Mouse (Mus musculus) gonadal fat pad, adult 2 months (tissue): Measurements from ENCODE around the gene Tmem116. TPM values are rescaled to one million over a fixed set of nuclear protein-coding genes. Genes with fewer than 3 reads are reported as not detected.
"Not testable (repeated sequence)": the region's sequence is repeated elsewhere in the genome, so short reads cannot be mapped to it uniquely, and the experiment has no call there.

Source experiments
- DNase-seq: peaks from one replicate; pipeline ENCODE4 v3.0.0-alpha.2; 2012; ENCODE audit warnings: low read depth
- polyA plus RNA-seq: library from polyadenylated mRNA; depleted of rRNA; stranded (reverse); fragments of >200 nt; gene quantifications from 2 replicates; pipeline ENCODE4 v1.2.3, GENCODE M21; 2012

The Tmem116 gene
- polyA plus RNA-seq, 1 experiment, result 12.0 TPM

DNA sequence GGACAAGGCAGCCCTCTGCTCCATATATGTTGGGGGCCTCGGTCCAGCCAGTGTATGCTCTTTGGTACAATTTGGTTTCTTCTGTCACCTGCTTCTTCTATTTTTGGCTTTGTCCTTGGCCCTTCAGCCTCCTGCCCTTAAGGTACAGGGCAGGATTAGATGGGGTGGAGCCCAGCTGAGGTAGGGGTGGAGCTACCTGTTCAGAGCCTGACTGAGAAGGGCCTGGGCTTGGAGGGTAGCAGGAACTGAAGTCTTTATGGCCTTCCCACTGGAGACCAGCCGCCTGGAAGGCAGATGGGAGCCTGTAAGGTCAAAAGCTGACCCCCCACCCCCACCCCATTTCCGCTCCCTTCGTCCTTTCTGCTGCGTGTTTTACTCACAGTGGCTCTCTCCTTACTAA, 11.3 kb downstream of the Tmem116 start:
- DNase-seq, result no peak

GRCm38 (mm10) chr5:121463601-121464250, 12.0 kb downstream of the Tmem116 start:
- no peak for DNase-seq

- no peak for DNase-seq
Measured at GRCm38 (mm10) chr5:121469566-121469965, 17.9 kb downstream of the Tmem116 start.

- no peak for DNase-seq
Measured at GRCm38 (mm10) chr5:121472411-121472810, 20.7 kb downstream of the Tmem116 start.

GRCm38 (mm10) chr5:121474610-121475009, 22.9 kb downstream of the Tmem116 start:
- DNase-seq, result no peak

DNA sequence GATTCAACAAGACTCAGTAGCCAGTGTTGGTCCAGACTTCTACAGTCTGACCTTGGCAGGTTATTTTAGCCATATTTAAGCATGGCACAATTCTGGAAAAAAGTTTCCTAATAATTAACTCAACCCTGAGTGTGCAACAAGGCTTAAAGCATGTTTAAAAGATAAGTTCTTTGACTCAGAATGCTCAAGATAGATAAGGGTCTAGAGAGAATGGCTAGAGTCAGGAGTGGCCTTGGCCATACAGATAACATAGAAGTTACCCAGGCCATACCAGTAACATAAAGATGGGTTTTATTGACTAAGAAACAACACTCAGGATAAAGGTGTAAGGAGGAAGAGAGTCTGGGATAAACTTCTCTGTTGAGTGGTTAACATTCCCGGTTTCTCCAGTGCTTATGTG, 24.3 kb downstream of the Tmem116 start:
- no peak for DNase-seq

- DNase-seq, result no peak
Measured at GRCm38 (mm10) chr5:121477680-121478079, 26.0 kb downstream of the Tmem116 start.

DNA sequence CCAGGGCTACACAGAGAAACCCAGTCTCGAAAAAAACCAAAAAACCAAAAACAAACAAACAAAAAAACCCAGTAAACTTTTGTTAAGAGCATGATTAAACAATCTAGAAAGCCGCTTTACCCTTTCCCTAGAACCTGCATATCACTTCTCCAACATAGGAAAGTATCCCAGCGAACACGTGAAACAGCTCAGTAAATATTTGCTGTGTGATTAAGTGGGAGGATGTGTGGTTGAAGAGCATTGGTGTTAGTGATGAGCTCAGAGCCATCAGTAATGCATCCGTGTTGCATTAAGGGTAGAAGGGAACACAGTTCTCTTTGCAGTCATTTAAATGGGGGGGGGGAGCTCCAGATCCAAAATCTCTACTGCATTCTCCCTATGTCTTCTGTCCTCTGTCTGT, 33.1 kb downstream of the Tmem116 start:
- no peak for DNase-seq

- DNase-seq, result no peak
Measured at GRCm38 (mm10) chr5:121493305-121493704, 41.6 kb downstream of the Tmem116 start.

GRCm38 (mm10) chr5:121500719-121501118, 49.0 kb downstream of the Tmem116 start:
- DNase-seq, result no peak

- DNase-seq, result not testable (repeated sequence)
Measured at GRCm38 (mm10) chr5:121501424-121501996, 49.8 kb downstream of the Tmem116 start.

DNA sequence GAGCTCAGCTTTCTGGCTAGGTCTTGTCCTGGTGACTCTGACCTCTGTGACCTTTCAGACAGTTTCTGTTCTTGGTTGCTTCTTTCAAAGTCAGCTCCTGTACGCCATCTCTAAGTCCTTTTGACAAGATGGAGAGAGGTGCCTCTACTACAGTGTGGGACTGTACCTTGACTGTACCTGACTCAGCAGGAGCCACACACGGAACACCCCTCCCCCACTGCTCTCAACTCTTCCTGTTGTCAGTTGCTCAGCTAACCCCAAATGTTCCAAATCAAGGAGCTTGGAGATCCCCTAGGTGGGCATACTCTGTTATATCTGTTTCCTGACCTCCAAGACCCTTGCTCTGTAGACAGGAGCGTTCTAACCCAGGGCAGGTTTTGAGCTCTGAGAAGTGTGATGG, 51.5 kb downstream of the Tmem116 start, which contains the start of gene Adam1b:
TSS of gene Adam1b (minus strand) at position 205 of the 400 bp plus-strand sequence.
- no peak for DNase-seq

DNA sequence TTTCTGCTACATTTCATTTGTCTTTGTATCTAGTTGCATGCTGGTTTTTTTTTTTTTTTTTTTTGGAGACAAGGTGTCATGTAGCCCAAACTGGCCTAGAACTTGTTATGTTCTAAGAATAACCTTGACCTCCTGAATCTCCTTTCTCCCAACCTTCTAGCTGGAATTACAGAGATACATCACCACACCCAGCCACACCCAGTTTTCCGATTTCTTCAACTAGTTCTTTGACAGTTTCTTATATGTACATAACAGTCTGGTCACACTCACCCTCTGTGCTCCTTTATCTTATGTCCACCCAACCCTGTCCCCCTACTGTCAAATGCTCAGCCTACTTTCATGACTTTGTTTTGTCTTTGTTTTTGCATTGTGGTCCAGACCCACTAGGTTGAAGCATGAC, 55.2 kb downstream of the Tmem116 start:
- no peak for DNase-seq

DNA sequence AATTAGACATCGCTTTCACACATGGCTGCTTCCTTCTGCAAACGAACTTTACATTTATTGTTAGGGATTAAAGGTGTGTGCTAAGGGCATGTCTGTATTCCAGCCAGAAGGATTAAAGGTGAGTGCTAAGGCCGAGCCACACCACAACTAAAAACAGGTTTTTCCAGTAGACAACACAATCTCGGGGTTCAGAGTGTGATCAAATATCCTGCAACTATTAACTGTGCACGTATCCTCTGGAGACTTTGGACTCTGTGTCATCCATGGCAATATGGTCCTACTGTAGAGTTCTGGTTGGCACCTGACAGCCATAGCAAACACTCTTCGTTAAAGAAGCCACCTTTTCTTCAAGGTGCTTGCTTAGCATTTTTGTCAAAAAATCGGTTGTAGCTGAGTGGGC, 58.3 kb downstream of the Tmem116 start:
- no peak for DNase-seq

DNA sequence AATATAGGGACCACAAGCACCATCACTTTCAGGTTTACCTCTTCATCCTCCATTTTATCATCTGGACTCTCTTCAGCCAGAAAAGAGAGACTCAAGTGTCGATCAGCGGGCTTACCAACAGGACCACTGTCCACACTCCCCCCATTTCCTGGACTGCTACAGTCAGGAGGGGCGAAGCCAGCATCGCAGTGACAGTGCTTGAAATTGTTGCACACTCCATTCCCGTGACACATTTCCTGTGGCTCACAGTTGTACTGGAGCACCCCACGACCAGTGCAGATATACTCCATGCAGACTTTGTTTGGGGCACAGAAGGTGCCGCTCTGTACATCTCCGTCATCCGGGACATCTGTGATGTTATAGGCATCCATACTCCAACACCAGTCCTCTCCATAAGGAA, 67.3 kb downstream of the Tmem116 start:
- no peak for DNase-seq

DNA sequence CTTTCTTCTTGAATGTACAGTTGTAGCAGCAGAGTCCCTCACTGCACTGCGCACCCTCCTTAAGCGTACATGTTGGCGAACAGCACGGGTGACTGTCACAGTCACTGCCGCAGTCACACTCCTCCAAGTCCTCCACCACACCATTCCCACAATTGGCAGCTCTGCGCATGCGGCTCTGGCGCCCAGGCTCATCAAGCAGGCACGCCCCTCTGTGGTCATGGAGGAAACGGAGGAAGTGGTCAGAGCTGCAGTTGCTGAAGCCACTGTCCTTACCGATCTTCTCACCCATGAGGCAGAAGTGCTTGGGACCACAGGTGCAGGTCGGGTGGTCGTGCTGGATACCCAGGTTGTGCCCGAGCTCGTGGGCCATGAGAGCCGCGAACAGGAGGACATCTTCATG, 68.1 kb downstream of the Tmem116 start:
- DNase-seq, result not testable (repeated sequence)

DNA sequence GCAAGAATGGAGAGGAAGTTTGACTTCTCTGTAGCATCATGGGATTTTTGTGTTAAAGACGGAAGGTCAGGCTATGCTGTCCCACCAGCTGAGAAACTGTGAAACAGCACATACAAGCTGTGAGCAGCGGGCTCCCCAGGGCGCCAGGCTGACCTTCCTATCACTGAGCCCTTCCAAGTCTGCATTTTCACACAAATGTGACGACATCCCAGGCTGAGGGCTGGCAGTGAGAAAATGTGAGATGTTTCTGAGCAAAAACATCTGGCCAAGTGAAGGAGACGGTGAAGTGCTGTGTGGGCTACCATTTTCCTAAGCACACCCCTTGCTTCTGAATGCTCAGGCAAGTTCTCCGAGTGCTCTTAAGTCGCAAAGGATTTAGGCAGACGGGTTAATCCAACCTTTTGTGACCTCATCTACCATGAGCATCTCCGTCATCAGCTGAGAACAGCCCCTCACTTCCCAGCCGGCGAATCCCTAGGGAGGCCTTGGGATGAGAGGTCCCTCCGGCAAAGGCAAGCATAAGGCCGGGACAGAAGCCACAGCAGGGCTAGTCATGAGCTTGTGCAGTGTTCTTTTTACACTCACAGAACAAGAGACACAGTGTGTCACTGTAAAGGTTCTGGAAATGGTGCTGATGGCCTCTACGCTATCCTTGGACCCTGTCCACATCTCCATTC, 74.2 kb downstream of the Tmem116 start:
- DNase-seq, result no peak

DNA sequence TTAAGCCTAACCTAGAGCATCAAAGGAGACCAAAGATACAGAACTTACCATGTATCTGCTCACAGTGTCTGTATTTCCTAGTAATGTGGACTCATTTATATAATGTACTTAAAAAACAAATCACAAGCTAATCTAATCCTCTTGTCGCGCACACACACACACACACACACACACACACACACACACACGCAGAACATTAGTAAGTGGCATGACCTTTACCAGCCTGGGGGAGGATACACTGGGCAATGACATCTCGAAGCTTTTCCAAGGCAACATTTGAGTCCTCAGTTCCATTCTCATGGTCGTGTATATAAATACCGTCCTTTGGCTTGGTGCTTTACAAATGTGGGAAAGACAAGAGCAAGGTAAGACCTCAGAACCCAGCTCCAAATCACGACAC, 74.8 kb downstream of the Tmem116 start:
- DNase-seq, result no peak

DNA sequence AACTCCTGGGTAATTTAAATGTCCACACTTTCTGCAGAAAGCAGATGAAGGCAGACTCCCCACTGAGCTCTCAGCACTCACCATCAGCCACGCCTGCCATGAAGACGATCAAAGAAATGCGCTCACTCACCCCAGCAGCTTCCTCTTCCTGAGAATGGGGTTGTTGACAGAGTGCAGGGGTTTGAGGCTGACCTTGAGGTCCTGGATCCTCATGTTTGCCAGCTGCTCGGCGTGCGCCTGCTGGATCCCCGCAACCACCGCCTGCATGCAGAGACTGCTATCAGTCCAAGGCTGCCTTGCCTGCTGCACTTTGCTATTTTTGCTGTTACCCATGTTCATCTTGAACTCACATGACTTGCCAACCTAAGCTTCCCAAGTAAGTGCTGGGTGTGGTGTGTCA, 75.3 kb downstream of the Tmem116 start:
- no peak for DNase-seq

DNA sequence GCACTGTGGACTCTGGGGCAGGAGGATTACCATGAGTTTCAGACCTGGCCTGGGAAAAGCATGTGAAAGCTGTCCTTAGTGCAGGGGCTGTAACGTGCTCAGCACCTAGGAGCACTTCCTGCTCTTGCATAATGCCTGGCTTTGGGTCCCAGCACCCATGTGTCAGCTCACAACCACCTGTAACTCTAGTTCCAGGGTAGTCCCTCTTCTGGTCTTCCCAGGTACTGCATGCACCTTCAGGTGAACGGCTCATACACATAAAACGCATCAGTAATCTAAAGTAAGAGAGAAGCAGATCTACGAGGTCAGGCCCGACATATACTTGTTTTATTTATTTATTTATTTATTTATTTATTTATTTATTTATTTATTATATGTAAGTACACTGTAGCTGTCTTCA, 82.8 kb downstream of the Tmem116 start:
- DNase-seq, result no peak

DNA sequence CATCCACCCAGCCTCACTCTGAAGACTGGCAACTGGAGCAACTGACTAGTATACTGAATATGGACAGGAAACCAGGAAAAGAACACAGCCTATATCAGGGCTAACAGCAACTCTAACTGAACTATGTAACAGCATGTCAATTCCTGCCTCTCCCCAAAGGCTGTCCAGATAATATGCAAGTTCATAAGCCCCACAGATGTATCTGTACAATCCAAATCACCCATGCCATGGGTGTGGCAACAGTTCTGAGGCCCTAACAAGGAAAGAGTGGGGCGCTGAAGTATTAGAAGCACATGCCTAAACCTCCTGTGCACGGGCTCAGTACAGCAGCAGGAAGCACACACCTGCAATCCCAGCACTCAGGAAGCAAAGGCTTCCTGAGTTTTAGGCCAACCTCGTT, 83.4 kb downstream of the Tmem116 start:
- DNase-seq, result no peak

- no peak for DNase-seq
Measured at GRCm38 (mm10) chr5:121536921-121537555, 85.3 kb downstream of the Tmem116 start.

- DNase-seq, result no peak
Measured at GRCm38 (mm10) chr5:121537588-121537987, 85.9 kb downstream of the Tmem116 start.
